Mouse (Mus musculus) urinary bladder, postnatal 36 days (tissue): Measurements from ENCODE around the gene Hs3st2.

Experiments used
- DNase-seq, 2 experiments: peaks; one replicate each; pipeline ENCODE4 v3.0.0; 2022; ENCODE audit warnings: low spot score in 2 of 2, mixed read lengths in 1 of 2

The Hs3st2 gene

DNA sequence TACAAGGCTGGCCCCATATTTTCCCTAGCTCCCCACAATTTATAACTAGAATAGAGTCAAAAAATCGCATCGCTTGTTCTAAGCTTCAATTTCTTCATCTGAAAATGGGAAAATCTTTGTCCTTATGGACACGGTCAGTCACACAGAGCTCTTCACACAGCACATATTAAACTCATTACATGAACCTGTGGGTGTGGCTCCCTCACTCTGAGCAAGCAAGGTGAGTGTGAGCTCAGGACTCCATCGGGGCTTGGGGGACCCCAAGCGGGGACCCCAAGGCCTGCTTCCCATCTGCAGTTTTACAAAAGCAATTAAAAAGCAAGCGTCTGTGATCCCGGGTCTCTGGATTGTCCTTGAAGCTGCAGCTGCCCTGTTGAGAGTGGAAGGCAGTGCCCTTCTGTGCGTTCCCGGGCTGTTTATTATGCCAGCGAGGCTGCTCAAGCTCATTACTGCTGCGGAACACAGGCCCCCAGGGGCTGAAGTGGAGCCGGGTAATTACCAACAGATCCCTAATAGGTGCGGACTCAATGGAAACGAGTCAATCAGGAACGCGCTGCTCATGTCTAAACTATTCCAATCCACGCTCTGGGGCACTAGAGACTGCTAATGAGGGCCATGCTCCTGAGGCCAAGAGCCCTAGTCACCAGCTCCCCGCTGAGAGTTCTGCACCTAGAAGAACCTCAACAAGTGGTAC, 157.8 kb downstream of the Hs3st2 start:
- no peak for DNase-seq
